Mouse (Mus musculus) MEL-GATA-1-ER (cell line): ENCODE measurements around the gene Hk3.

ENCODE experiments used
- DNase-seq: peaks from one replicate; pipeline ENCODE4 v3.0.0-alpha.2; 2012; ENCODE audit warnings: low read depth; ENCODE audit errors: extremely low read depth

Hk3 gene

DNA sequence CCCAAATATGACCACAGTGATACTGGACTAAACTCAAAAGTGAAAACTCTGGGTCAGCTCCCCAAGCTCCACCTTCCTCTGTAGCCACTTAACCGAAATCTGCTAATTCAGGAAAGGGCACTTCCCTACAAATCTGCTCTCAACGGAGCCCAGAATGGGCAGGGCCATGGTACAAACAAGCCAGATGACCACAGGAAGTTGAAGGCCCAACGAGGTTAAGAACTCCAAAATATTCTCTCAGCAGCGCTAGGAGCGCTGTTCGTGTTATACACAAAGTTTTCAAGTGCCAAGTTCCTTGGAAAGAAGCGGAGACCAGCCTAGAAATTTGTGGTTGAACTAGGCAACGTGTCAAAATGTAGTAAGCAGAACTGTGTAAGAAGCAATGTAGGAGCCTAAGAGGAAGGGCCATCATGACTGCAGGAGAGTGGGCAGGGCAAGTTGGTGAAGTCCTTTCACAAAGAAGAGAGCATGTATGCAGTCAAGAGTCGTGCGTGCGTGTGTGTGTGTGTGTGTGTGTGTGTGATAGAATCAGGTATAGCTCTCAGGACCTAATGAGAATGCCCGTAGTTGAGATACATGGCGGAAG is at the start of gene Hk3:
TSS of gene Hk3 (minus strand) at position 192 of the 586 bp plus-strand sequence.
- no peak for DNase-seq

- DNase-seq, result no peak
These were observed 48.5 kb upstream of the Hk3 start for GRCm38 (mm10) chr13:55069719-55070118.

DNA sequence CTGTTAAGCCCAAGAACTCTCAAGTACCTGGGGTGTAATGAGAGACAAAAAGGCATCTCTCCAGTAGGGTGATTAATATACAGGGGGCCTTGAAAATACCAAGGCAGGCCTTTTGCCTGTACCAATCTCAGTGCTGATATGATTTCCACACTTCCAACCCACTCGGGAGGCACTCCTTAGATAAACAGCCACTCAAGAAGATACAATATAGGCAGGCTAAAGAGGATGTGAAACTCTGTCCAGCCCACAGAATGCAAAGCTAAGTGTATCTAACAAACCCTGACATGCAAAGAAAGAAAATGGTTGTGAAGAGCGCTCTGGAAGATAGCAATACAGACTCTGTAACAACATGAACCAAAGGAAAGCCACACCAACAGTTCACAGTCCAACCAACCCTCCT is 42.1 kb upstream of the Hk3 start:
- DNase-seq, result no peak

- DNase-seq, result peak; percentile 28
These were observed 36.9 kb upstream of the Hk3 start for GRCm38 (mm10) chr13:55058042-55058441.

DNA sequence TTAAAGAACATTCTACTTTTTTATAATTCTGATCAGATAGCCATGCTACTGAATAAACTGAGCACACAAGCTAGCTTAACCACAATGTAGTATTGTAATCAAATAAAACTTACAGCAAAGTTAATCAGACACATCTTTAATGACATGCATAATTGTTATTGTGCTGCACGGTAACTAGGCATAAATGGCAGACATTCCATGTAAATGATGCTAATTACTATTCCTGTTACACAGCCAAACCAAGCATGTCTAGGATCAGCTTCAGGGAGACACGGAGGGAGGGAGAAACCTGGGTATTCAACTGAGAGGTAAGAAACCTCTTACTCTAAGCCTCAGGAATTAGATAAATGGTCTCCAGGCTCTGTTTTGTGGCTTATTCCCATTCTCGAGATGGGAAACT is 26.5 kb upstream of the Hk3 start:
- no peak for DNase-seq

GRCm38 (mm10) chr13:55040016-55040415 is 18.8 kb upstream of the Hk3 start:
- DNase-seq, result no peak

- no peak for DNase-seq
These were observed 3.0 kb upstream of the Hk3 start for GRCm38 (mm10) chr13:55024215-55024614.

DNA sequence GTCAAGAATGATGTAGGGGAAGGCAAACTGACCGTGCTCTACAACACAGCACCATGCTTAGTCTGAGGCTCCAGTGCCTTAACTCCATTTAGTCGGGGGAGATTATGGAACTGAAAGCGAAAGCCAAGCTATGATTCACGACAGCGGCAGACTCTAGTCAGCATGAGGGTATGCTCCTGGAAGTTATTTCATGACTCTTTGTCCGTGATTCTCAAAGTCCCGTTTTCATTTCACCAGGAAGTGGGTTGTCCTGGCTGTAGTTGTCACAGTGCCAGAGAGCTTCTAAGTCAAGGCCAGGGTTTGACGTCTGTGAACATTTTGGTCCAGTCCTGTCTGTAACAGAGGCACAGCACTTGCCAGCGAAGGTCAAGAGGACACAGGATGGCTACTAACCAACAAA is 1.5 kb upstream of the Hk3 start:
- no peak for DNase-seq

GRCm38 (mm10) chr13:55022256-55022655 is 1.1 kb upstream of the Hk3 start:
- DNase-seq, result no peak

DNA sequence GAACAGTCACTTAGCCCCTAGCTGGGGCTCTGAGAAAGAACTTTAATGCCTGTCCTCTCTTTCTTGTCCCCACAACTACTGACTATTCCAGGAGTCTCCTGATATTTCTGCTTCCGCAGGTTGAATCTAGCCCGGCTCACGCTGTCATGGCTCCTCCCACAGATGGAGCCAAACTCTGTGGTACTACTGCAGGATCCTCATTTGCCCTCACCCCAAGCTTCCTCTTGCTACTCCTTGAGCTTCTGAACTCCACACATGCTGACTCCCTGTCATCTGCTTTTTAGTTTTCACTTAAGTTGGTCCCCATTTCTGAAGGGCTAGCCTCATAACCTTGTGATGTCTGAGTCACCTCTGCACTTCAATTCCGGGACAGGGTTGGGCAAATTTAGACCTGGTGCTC is 1.1 kb downstream of the Hk3 start:
- no peak for DNase-seq

GRCm38 (mm10) chr13:55019181-55019580 is 2.0 kb downstream of the Hk3 start:
- no peak for DNase-seq

DNA sequence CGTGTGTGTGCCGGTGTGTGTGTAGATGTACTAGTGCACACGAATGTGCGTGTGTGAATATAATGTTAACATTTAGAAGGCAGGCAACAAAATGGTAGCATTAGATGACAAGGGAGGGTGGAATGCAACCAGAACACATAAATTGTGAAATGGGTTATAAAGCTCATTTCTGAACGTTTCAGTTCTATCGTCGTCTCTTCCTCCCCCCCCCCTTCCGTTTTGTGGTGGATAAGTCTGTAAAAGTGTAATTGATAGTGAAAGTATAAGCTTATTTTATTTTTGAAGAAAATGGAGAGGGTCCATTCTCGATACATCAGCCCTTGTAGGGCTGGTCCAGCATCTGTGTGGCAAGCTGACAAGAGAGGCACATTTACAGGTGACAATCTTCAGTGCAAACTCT is 2.5 kb downstream of the Hk3 start:
- no peak for DNase-seq

DNA sequence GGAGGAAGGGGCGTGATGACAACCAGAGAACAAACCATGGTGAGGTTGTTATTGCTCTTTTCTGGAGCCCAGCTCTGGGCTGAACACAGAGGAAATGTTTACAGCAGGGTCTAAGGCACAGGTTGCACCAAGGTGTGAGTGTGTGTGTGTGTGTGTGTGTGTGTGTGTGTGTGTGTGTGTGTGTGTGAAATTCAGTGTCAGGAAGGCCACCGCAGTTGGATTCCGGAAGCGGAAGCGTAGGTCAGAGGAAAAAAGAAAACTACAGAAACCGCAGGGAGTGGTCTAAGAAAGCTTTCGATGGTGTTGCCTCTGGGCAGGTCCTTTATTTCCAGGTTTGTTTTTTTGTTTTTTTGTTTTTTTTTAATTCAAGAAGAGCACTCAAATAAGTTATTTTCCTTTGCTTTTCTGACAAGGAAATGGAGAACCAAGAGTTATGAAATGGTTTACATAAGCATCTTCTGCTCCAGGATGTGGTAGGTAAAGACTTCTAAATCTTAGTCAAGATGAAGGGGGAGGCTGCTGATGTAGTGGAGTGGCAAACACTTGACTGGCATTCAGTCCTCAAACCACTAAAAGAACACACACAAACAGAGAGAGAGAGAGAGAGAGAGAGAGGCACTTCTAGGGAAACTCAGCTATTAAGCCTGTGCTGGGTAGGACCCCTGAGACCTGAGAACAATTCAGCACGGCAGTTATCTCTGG is 3.1 kb downstream of the Hk3 start:
- no peak for DNase-seq

DNA sequence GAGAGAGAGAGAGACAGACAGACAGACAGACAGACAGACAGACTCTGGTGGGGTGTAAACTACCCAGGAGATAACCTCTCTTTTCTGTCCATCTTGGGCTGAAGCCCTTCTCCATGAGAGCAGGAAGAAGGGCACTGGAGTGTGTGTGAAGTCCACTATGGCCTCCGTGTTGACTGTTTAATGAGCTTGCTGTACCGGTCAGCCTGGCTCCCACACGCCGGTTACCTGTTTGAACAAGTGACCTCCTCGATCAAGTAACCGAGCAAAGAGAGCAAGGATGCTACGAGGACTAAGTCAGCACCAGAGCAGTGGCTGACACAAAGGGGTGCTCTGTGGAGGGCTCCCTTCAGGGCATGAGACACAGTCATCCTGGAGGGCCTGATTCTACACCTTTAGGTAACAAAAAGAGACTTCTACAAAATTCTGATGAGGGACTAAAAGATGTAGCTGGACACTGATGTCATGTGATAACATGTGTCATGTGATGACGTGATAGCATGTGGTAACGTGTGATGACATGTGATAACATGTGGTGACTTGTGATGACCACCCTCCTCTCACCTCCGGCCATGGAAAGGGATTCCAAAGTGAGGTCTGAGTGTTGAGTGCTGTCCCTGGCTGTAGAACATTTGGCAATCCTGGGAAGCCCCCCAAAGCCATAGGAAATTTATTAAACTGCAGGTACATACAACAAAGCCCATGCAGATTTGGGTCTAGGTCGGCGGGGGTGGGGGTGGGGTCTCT is 3.9 kb downstream of the Hk3 start:
- DNase-seq, result no peak

- DNase-seq, result no peak
These were observed 6.7 kb downstream of the Hk3 start for GRCm38 (mm10) chr13:55014451-55014850.

DNA sequence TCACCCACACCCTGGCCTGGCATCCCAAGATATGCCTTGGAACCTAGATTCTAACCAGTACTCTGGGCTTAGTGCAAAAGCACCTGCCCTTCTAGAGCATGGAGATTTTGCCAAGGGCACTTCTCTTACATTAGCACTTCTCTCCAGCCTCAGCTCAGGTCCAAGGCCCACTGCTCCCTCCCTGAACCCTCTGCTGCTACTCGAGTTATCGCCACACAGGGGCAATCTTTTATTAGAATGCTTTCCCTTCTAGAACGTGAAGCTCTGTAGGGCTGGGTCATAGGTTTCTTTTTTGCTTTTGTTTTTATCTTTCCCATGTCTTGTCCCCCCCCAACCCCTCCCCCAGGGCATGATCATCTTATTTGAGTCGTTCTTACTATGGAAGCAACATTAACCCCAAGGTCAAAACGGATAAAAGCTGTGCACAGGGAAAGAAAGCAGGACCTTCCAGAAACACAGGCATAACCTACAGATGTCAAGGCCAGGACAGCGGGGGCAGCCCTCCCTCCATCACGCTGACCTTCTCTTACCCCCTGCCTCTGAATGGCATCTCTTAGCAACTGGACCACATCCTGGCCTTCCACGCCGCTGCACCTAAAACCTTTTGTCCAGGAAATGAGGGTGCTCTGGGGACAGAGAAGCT is 7.4 kb downstream of the Hk3 start:
- DNase-seq, result no peak

DNA sequence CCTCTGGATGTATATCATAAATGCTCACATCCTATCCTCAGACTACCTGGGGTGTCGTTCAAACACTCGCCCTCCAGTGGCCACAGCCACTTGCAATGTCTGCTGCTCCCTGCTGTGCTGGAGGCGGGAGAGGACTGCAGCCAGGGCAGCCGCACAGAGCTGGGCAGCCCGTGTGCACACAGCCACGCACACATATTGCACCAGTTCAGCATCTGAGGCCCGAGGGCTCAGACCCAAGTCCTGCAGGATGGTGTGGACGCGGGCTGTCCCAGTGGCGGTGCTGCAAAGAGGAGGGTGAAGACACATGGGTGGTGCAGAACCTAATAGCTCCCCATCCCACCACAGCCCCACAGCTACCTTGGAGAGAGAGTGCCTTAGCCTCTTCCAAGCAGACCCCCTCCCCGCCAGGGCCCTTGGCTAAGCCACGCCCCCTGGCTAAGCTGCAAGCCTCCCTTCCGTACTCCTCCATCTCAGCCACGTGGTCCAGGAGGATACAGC is 9.2 kb downstream of the Hk3 start:
- no peak for DNase-seq

DNA sequence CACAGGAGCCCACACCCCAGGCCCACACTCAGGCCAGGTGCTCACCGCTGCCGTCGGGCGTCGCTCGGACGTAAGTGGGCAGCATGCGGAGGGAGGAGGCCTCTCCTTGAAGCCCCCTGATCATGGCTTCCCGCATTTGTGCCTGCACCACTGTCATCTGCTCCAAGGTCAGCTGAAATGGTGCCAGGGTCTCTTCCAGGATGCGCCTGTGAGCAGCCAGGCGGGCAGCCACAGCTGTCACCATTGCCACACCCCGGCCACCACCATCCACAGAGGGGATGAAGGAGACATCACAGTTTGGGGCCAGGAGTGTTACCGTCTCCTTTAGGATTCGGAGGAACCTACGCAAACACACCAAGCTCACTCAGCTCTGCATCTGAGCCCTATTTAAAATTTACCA is 10.1 kb downstream of the Hk3 start:
- DNase-seq, result no peak

DNA sequence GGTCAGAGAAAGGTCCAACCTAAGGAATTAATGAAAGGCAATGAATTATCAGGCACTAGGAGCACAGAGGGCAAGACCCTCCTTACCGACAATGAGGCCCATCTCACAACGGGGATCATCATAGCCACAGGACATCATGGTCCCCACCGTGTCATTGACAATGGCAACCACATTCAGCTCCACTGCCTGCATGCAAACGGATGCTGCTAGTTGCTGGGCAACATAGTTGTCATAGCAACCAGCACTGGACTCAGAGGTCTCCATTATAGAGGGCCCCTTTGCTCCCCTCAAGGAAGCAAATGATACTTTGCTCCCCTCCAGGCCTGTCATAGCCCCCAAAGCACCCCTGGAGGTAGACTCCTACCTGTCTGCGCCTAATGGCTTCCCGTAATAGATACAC is 12.6 kb downstream of the Hk3 start:
- DNase-seq, result no peak

- DNase-seq, result no peak
These were observed 14.8 kb downstream of the Hk3 start for GRCm38 (mm10) chr13:55006415-55006742.

DNA sequence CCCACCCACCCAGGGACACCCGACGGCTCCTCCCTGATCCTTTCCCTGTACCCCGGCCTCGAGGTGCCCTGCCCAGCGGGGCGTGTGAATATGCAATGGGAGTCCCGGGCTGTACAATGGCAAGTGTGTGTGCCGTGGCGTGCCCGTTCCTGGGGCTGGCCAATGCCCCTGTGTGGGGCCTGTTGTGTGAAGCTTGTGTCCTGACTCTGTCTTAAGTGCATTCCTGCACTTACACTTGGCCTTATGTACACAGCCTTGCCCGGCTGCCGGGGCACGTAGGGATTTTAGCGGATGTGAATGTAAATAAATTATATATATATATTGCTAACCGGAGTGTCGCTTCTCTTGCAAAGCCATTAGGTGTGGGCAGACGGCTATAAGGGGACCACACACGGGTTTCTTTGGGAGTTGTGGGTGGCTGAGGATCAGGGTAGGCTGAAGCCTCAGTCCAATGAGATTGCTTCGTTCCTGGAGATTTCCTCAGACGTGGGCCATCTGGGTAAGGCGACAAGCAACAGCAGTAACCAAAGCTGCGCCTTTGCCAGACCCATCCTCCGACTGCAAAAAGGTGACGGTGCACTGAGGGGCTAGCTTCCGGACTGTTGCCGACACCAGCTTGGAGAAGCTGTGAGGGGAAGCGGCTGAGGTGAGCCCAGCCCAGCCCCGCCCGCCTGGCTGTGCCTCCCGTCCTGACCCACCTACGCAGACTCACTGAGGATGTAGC is 15.3 kb downstream of the Hk3 start:
- DNase-seq, result no peak

- DNase-seq, result no peak
These were observed 16.5 kb downstream of the Hk3 start for GRCm38 (mm10) chr13:55004646-55005045.
